Mouse (Mus musculus): ENCODE data around the gene Spag7.

GRCm38 (mm10) chr11:70645461-70646258, 23.6 kb downstream of the Spag7 start:
- no peak for TF ChIP-seq CTCF (IDR thresholded peaks at IDR 0.05; ENCODE audit: extremely low read depth, insufficient read length, insufficient replicate concordance, low read depth, low read length)
- no peak for TF ChIP-seq POLR2A (IDR thresholded peaks at IDR 0.05; ENCODE audit: low read depth, low read length)
